Mouse (Mus musculus): ENCODE results near the gene Glis3.
A peak's percentile ranks its signal among the peaks of the same experiment; 100 is the strongest.

The Glis3 gene

GRCm38 (mm10) chr19:28679776-28680391 is at the start of gene Glis3:
Gene Glis3 (minus strand): TSS chr19:28680077.
- ATAC-seq (ENCODE audit: low TSS enrichment), result peak; percentile 62

GRCm38 (mm10) chr19:28726161-28726880 is 46.4 kb upstream of the Glis3 start:
- peak; percentile 74 for ATAC-seq (ENCODE audit: low TSS enrichment)

GRCm38 (mm10) chr19:28724641-28725040 is 44.8 kb upstream of the Glis3 start:
- ATAC-seq (ENCODE audit: low TSS enrichment), result no peak

- ATAC-seq (ENCODE audit: low TSS enrichment), result no peak
Measured at GRCm38 (mm10) chr19:28722626-28723025, 42.7 kb upstream of the Glis3 start.

- ATAC-seq (ENCODE audit: low TSS enrichment), result no peak
Measured at GRCm38 (mm10) chr19:28721834-28722233, 42.0 kb upstream of the Glis3 start.

- no peak for ATAC-seq (ENCODE audit: low TSS enrichment)
Measured at GRCm38 (mm10) chr19:28720016-28720415, 40.1 kb upstream of the Glis3 start.

GRCm38 (mm10) chr19:28714674-28715073 is 34.8 kb upstream of the Glis3 start:
- ATAC-seq (ENCODE audit: low TSS enrichment), result no peak

- ATAC-seq (ENCODE audit: low TSS enrichment), result no peak
Measured at GRCm38 (mm10) chr19:28697718-28698117, 17.8 kb upstream of the Glis3 start.

- no peak for ATAC-seq (ENCODE audit: low TSS enrichment)
Measured at GRCm38 (mm10) chr19:28686398-28686797, 6.5 kb upstream of the Glis3 start.

- no peak for ATAC-seq (ENCODE audit: low TSS enrichment)
Measured at GRCm38 (mm10) chr19:28685484-28685883, 5.6 kb upstream of the Glis3 start.

GRCm38 (mm10) chr19:28684347-28684746 is 4.5 kb upstream of the Glis3 start:
- no peak for ATAC-seq (ENCODE audit: low TSS enrichment)

GRCm38 (mm10) chr19:28683346-28683745 is 3.5 kb upstream of the Glis3 start:
- ATAC-seq (ENCODE audit: low TSS enrichment), result no peak

- ATAC-seq (ENCODE audit: low TSS enrichment), result peak; percentile 57
Measured at GRCm38 (mm10) chr19:28679291-28679775, 544 bp downstream of the Glis3 start.

GRCm38 (mm10) chr19:28678646-28679270 is 1.1 kb downstream of the Glis3 start:
- no peak for ATAC-seq (ENCODE audit: low TSS enrichment)

GRCm38 (mm10) chr19:28677728-28678438 is 2.0 kb downstream of the Glis3 start:
- ATAC-seq (ENCODE audit: low TSS enrichment), result no peak

GRCm38 (mm10) chr19:28677045-28677727 is 2.7 kb downstream of the Glis3 start:
- no peak for ATAC-seq (ENCODE audit: low TSS enrichment)

- no peak for ATAC-seq (ENCODE audit: low TSS enrichment)
Measured at GRCm38 (mm10) chr19:28663781-28664180, 16.1 kb downstream of the Glis3 start.

- peak; percentile 52; the same call in 1 of the 2 replicates for ATAC-seq (ENCODE audit: low TSS enrichment)
Measured at GRCm38 (mm10) chr19:28663148-28663547, 16.7 kb downstream of the Glis3 start.

- ATAC-seq (ENCODE audit: low TSS enrichment), result no peak
Measured at GRCm38 (mm10) chr19:28662474-28662873, 17.4 kb downstream of the Glis3 start.

GRCm38 (mm10) chr19:28660912-28661311 is 19.0 kb downstream of the Glis3 start:
- no peak for ATAC-seq (ENCODE audit: low TSS enrichment)

- ATAC-seq (ENCODE audit: low TSS enrichment), result no peak
Measured at GRCm38 (mm10) chr19:28657686-28658195, 22.1 kb downstream of the Glis3 start.

Data from frontal cortex, adult (tissue).